Mouse (Mus musculus): ENCODE results near the gene Ankle2.

DNA sequence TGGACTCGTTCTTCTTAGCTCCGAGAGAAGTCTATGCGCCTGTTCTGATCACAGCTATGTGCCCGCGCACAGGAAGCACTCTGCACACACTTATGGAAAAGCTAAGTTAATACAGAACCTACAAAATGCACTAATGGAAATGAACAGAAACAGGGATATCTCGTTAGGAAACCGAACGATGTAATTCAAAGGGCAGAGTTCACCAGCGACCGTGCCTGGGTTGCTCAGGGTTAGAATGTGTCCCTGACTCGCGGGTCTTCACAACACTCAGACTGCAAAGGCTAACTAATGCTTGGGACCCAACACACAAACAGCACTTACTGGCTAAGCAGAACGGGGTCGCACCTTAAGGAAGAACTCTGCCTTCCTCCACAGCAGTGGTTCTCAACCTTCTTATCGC lies 54.4 kb downstream of the Ankle2 start:
- TF ChIP-seq CTCF (IDR thresholded peaks at IDR 0.05; ENCODE audit: extremely low read depth, insufficient read depth, low read length) (no peak), POLR2A (IDR thresholded peaks at IDR 0.05; ENCODE audit: extremely low read depth, insufficient read depth, low read length) (no peak)
